24 mouse cellular contexts compared by ENCODE assay signal in genomic region chr17:63002729-63003128, GRCm38 (mm10).
"Had no signal": no experiment of that assay in that cellular context is flagged by ENCODE, and none has a peak within 500 bp of the region (broad histone marks: within the 10 kb centered on the region; RNA-seq: fewer than 3 reads in every experiment).

No protein-coding gene starts in this region.

- H3K27me3 ChIP-seq: heart, embryonic 12.5 days; hindbrain, embryonic 12.5 days; intestine, embryonic 15.5 days; limb, embryonic 13.5 days; limb, embryonic 15.5 days; liver, embryonic 12.5 days had no signal

- ATAC-seq: hindbrain, embryonic 16.5 days; inflammation-experienced regulatory T-cells, adult 6 months; intestine, embryonic 15.5 days; intestine, postnatal 0 days; liver, embryonic 12.5 days had no signal

- DNase-seq: gastrocnemius, postnatal 14 days; gastrocnemius, postnatal 36 days; heart, adult 2 months; heart, postnatal 10 days; heart, postnatal 4 days; kidney, adult 18-20 months; kidney, adult 8-10 months; kidney, postnatal 10 days; kidney, postnatal 25 days; kidney, postnatal 4 days; layer of hippocampus, adult 9-11 months; layer of hippocampus, postnatal 36 days; left cerebral cortex, postnatal 4 days had no signal

- H3K4me3 ChIP-seq: heart, adult 2 months; heart, embryonic 12.5 days; hindbrain, embryonic 10.5 days; hindbrain, embryonic 12.5 days; intestine, embryonic 15.5 days; limb, embryonic 13.5 days; limb, embryonic 15.5 days; liver, embryonic 12.5 days had no signal

- H3K27ac ChIP-seq: heart, adult 2 months; hindbrain, embryonic 10.5 days; hindbrain, embryonic 12.5 days; hindbrain, embryonic 14.5 days; intestine, embryonic 15.5 days; limb, embryonic 13.5 days; limb, embryonic 15.5 days; liver, embryonic 12.5 days had no signal

- H3K9me3 ChIP-seq: heart, embryonic 12.5 days; hindbrain, embryonic 10.5 days; hindbrain, embryonic 12.5 days; intestine, embryonic 15.5 days; limb, embryonic 13.5 days; limb, embryonic 15.5 days; liver, embryonic 12.5 days had no signal

- H3K36me3 ChIP-seq: heart, embryonic 12.5 days; hindbrain, embryonic 10.5 days; hindbrain, embryonic 12.5 days; intestine, embryonic 15.5 days; limb, embryonic 13.5 days; limb, embryonic 15.5 days; liver, embryonic 12.5 days had no signal

- H3K4me1 ChIP-seq: intestine, embryonic 15.5 days; limb, embryonic 15.5 days; liver, embryonic 12.5 days had no signal
